Mouse (Mus musculus): Measurements from ENCODE around the gene Usp12.

Usp12 gene

GRCm38 (mm10) chr5:146794084-146794852 lies 538 bp downstream of the Usp12 start:
- no peak for DNase-seq

- DNase-seq = no peak
These were observed 1.1 kb downstream of the Usp12 start for GRCm38 (mm10) chr5:146793630-146794083.

GRCm38 (mm10) chr5:146792140-146792791 lies 2.5 kb downstream of the Usp12 start:
- no peak for DNase-seq

- no peak for DNase-seq
These were observed 3.9 kb downstream of the Usp12 start for GRCm38 (mm10) chr5:146790944-146791343.

GRCm38 (mm10) chr5:146789413-146789812 lies 5.4 kb downstream of the Usp12 start:
- no peak for DNase-seq

- DNase-seq = no peak
These were observed 8.7 kb downstream of the Usp12 start for GRCm38 (mm10) chr5:146786123-146786522.

GRCm38 (mm10) chr5:146783891-146784290 lies 10.9 kb downstream of the Usp12 start:
- DNase-seq = no peak

GRCm38 (mm10) chr5:146783300-146783699 lies 11.5 kb downstream of the Usp12 start:
- no peak for DNase-seq

GRCm38 (mm10) chr5:146781663-146782062 lies 13.1 kb downstream of the Usp12 start:
- DNase-seq = no peak

GRCm38 (mm10) chr5:146779931-146780330 lies 14.9 kb downstream of the Usp12 start:
- DNase-seq = no peak

GRCm38 (mm10) chr5:146776988-146777639 lies 17.7 kb downstream of the Usp12 start:
- no peak for DNase-seq

GRCm38 (mm10) chr5:146771982-146772381 lies 22.8 kb downstream of the Usp12 start:
- peak; percentile 40 for DNase-seq

GRCm38 (mm10) chr5:146770002-146770848 lies 24.6 kb downstream of the Usp12 start:
- DNase-seq = no peak

GRCm38 (mm10) chr5:146765791-146766190 lies 29.0 kb downstream of the Usp12 start:
- DNase-seq = no peak

- DNase-seq = no peak
These were observed 35.6 kb downstream of the Usp12 start for GRCm38 (mm10) chr5:146759159-146759558.

GRCm38 (mm10) chr5:146757921-146758320 lies 36.9 kb downstream of the Usp12 start:
- DNase-seq = no peak

GRCm38 (mm10) chr5:146757316-146757715 lies 37.5 kb downstream of the Usp12 start:
- DNase-seq = no peak

GRCm38 (mm10) chr5:146753181-146753580 lies 41.6 kb downstream of the Usp12 start:
- no peak for DNase-seq

- DNase-seq = no peak
These were observed 43.8 kb downstream of the Usp12 start for GRCm38 (mm10) chr5:146750958-146751357.

GRCm38 (mm10) chr5:146750273-146750672 lies 44.5 kb downstream of the Usp12 start:
- no peak for DNase-seq

GRCm38 (mm10) chr5:146749857-146750256 lies 44.9 kb downstream of the Usp12 start:
- DNase-seq = no peak

- DNase-seq = no peak
These were observed 57.8 kb downstream of the Usp12 start for GRCm38 (mm10) chr5:146736970-146737495.

GRCm38 (mm10) chr5:146736348-146736747 lies 58.5 kb downstream of the Usp12 start:
- no peak for DNase-seq

Data from retina, postnatal 1 day (tissue).